Mouse (Mus musculus) hindbrain, embryonic 11.5 days (tissue): ENCODE data around the gene Crygn. TPM values are rescaled to one million over a fixed set of nuclear protein-coding genes. Genes with fewer than 3 reads are reported as not detected.
"Not testable (repeated sequence)": the region's sequence is repeated elsewhere in the genome, so short reads cannot be mapped to it uniquely, and the experiment has no call there.

Experiments used
- ATAC-seq: fragments of 200-750 bp; cut with Nextera tagmentation; 2 replicates; pipeline ENCODE4 v1.8.0; 2017; ENCODE audit warnings: mild to moderate bottlenecking, moderate TSS enrichment, moderate library complexity; ENCODE audit not compliant: low FRiP score
- DNase-seq: peaks from one replicate; pipeline ENCODE4 v3.0.0-alpha.2; 2015; ENCODE audit warnings: low spot score
- H3K27ac ChIP-seq: fragments of 300-500 bp; sonication (generic); 2 replicates; pipeline ENCODE4 v1.5.1; 2014; ENCODE audit warnings: mild to moderate bottlenecking, low read depth, low read length
- H3K27me3 ChIP-seq: fragments of 300-500 bp; sonication (generic); 2 replicates; pipeline ENCODE4 v1.6.1; 2014; ENCODE audit warnings: mild to moderate bottlenecking, low read length, moderate library complexity, mixed read lengths; ENCODE audit not compliant: control insufficient read depth, insufficient read depth
- H3K36me3 ChIP-seq: fragments of 300-500 bp; sonication (generic); 2 replicates; pipeline ENCODE4 v1.6.1; 2014; ENCODE audit warnings: mild to moderate bottlenecking, low read length, moderate library complexity, mixed read lengths; ENCODE audit not compliant: control insufficient read depth, insufficient read depth
- H3K4me1 ChIP-seq: fragments of 300-500 bp; sonication (generic); replicated peaks from 2 replicates; pipeline ENCODE4 v1.6.1; 2014; ENCODE audit warnings: low read length, mixed read lengths; ENCODE audit not compliant: control insufficient read depth, insufficient read depth
- H3K4me2 ChIP-seq: fragments of 300-500 bp; sonication (generic); replicated peaks from 2 replicates; pipeline ENCODE4 v1.6.1; 2014; ENCODE audit warnings: mild to moderate bottlenecking, low read depth, low read length
- H3K4me3 ChIP-seq: fragments of 300-500 bp; sonication (generic); 2 replicates; pipeline ENCODE4 v1.5.1; 2014; ENCODE audit warnings: low read depth, low read length
- H3K9ac ChIP-seq: fragments of 300-500 bp; sonication (generic); 2 replicates; pipeline ENCODE4 v1.6.1; 2014; ENCODE audit warnings: low read depth, low read length
- H3K9me3 ChIP-seq: fragments of 300-500 bp; sonication (generic); 2 replicates; pipeline ENCODE4 v1.6.1; 2016; ENCODE audit warnings: low read length; ENCODE audit not compliant: control insufficient read depth
- WGBS: fragments of 180-500 bp; shearing (Covaris S2); extraction: QIAGEN DNeasy Blood & Tissue Kit; methylation state at CpG from one replicate; pipeline ENCODE4 v1.1.7; 2014; 5-methylcytosine and 5-hydroxymethylcytosine counted together
- polyA plus RNA-seq: library from polyadenylated mRNA; unstranded; fragments of >200 nt; fragmentation: Nextera tagmentation; extraction: Ambion mirVana; gene quantifications from 2 replicates; pipeline ENCODE4 v1.2.1, GENCODE M21; 2014

The Crygn gene
- polyA plus RNA-seq, 1 experiment from 2014 or later: not detected

DNA sequence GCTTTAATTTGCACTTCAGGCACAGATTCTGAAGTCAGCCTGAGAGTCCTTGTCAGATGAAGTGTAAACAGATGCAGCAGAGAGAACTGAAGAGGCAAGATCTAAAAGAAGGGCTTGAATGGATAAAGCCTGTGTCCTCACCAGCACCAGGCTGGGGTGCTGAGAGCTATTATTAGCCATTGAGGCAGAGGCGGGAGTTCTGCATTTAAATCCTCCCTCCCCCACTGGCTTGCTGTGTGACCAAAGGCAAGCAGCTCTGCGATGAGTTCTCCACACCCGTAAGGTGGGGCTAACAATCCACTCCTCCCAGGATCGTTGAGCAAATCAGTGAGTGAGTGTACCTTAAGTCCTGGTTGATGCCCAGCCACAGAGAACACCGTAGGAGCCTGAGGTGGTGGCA lies 23.2 kb upstream of the Crygn start:
- Histone ChIP-seq H3K27ac (no peak overlapping the region), H3K4me2 (no peak overlapping the region), H3K27me3 (peaks cover 2% of the 10 kb centered on the region; the same call in 1 of the 2 replicates), H3K4me3 (no peak overlapping the region), H3K4me1 (no peaks in the 10 kb centered on the region), H3K36me3 (no peaks in the 10 kb centered on the region), H3K9me3 (no peaks in the 10 kb centered on the region), H3K9ac (no peak overlapping the region)
- DNase-seq (no peak), ATAC-seq (no peak)
- 21% methylated on average over 5 of the region's 5 CpGs for WGBS

DNA sequence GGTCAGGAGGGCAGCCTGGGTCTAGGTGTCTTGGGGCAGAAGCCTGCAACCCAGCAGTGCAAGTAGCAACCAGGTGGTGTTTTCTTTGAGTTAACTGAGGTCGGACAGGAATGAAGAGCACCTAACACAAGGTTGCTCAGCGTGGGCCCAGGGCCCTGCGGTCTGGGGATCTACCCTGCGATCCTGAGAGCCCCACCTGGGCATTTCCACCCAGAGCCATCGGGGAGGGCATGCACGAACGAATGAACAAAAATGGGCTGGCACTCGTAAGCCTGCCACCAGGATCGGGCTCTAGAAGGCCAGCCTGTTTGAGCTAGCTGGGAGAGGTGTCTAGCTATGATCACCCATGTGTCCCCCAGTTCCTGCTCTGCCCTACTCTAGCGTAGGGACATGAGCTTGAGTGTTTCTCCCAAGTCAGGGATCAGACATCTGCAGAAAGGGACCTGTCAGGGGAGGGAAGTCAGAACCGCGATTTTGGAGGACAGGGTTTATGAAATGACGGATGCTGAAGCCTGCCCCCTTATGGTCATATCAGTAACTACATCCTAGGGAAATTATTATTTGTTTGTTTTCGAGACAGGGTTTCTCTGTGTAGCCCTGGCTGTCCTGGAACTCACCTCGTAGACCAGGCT lies 22.2 kb upstream of the Crygn start:
- no peaks in the 10 kb centered on the region for H3K4me1 ChIP-seq
- peak; percentile 59 for DNase-seq
- no peak for ATAC-seq
- H3K27ac ChIP-seq: no peak overlapping the region
- H3K4me2 ChIP-seq: no peak overlapping the region
- H3K9me3 ChIP-seq: no peaks in the 10 kb centered on the region
- H3K4me3 ChIP-seq: no peak overlapping the region
- 44% methylated on average over 15 of the region's 15 CpGs for WGBS
- no peak overlapping the region for H3K9ac ChIP-seq
- H3K36me3 ChIP-seq: no peaks in the 10 kb centered on the region
- H3K27me3 ChIP-seq: peaks cover 2% of the 10 kb centered on the region; the same call in 1 of the 2 replicates

DNA sequence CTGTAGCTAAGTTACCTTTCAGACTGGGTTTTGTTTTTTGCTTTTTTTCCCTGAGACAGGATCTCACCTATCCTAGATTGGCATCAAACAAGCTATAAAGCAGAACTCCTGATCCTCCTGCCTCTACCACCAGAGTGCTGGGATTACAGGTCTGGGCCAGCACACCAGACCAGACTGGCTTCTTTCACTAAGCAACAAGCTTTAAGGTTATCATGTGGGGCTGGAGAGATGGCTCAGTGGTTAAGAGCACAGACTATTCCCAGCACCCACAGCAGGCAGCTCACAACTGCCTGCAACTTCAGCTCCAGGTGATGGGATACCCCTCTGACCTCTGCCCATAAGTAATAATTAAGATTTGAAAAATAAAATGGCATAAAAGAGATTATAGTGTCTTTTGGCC lies 21.5 kb upstream of the Crygn start:
- Histone ChIP-seq H3K36me3 (no peaks in the 10 kb centered on the region), H3K9ac (no peak overlapping the region), H3K9me3 (no peaks in the 10 kb centered on the region), H3K27ac (no peak overlapping the region), H3K4me2 (no peak overlapping the region), H3K4me1 (no peaks in the 10 kb centered on the region), H3K4me3 (no peak overlapping the region), H3K27me3 (peaks cover 2% of the 10 kb centered on the region; the same call in 1 of the 2 replicates)
- ATAC-seq (no peak), DNase-seq (no peak)

- Histone ChIP-seq H3K4me1 (no peaks in the 10 kb centered on the region), H3K27me3 (peaks cover 2% of the 10 kb centered on the region; the same call in 1 of the 2 replicates), H3K36me3 (no peaks in the 10 kb centered on the region), H3K4me3 (no peak overlapping the region), H3K9ac (0 out of 2 replicates have a peak overlapping the region, but pooled peaks have one; percentile 19), H3K4me2 (peak overlapping the region; percentile 14; the same call in 1 of the 2 replicates), H3K9me3 (no peaks in the 10 kb centered on the region), H3K27ac (no peak overlapping the region)
- no peak for DNase-seq
- ATAC-seq: no peak
- 29% methylated on average over 13 of the region's 13 CpGs for WGBS
Measured at GRCm38 (mm10) chr5:24778843-24779140, 21.0 kb upstream of the Crygn start.

DNA sequence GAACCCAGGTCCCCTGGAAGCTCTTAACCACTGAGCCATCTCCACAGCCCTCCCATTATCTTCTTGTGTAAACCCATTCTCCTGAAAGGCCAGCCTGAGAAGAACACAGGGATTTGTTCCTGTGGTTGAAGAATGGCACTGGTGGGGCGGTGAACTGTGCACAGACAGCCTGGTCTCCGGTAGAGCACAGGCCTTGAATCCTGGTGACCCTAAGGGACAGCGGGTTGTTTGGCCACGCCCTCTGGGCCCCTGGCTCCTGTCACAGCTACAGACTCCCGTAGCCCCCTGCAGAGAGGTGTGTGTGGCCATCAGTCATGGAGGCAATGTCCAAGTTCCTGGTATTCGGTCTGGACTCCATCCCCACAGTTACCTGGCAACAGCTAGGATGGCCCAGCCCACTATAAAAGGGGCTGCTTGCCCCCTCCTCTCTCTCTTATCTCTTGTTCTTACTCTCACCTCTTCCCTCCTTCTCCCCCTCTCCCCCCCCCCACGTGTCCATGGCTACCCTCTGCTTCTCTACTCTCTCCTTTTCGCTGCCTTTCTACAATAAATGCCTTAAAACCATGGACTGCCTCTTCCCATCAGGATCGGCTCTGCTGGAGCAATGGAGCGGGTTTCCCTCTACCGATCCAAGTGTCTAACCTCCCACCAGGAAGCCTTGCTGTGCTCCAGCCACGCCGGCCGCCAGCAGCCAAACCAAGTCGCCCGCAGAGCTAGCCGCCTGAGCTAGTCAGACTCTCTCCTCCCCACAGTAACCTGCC lies 20.5 kb upstream of the Crygn start:
- H3K27ac ChIP-seq: no peak overlapping the region
- H3K27me3 ChIP-seq: peaks cover 2% of the 10 kb centered on the region; the same call in 1 of the 2 replicates
- H3K4me2 ChIP-seq: peak overlapping the region; percentile 14; the same call in 1 of the 2 replicates
- 15% methylated on average over 17 of the region's 17 CpGs for WGBS
- H3K9ac ChIP-seq: 0 out of 2 replicates have a peak overlapping the region, but pooled peaks have one; percentile 19
- no peaks in the 10 kb centered on the region for H3K36me3 ChIP-seq
- no peak overlapping the region for H3K4me3 ChIP-seq
- ATAC-seq (no peak), DNase-seq (peak; percentile 28)
- H3K9me3 ChIP-seq: no peaks in the 10 kb centered on the region
- H3K4me1 ChIP-seq: no peaks in the 10 kb centered on the region

- no peaks in the 10 kb centered on the region for H3K36me3 ChIP-seq
- no peaks in the 10 kb centered on the region for H3K9me3 ChIP-seq
- H3K4me2 ChIP-seq: no peak overlapping the region
- ATAC-seq (no peak), DNase-seq (no peak)
- no peak overlapping the region for H3K27ac ChIP-seq
- H3K4me3 ChIP-seq: no peak overlapping the region
- no peaks in the 10 kb centered on the region for H3K4me1 ChIP-seq
- peaks cover 2% of the 10 kb centered on the region; the same call in 1 of the 2 replicates for H3K27me3 ChIP-seq
- 69% methylated on average over 4 of the region's 4 CpGs for WGBS
- H3K9ac ChIP-seq: no peak overlapping the region
Measured at GRCm38 (mm10) chr5:24776681-24777080, 18.9 kb upstream of the Crygn start.

DNA sequence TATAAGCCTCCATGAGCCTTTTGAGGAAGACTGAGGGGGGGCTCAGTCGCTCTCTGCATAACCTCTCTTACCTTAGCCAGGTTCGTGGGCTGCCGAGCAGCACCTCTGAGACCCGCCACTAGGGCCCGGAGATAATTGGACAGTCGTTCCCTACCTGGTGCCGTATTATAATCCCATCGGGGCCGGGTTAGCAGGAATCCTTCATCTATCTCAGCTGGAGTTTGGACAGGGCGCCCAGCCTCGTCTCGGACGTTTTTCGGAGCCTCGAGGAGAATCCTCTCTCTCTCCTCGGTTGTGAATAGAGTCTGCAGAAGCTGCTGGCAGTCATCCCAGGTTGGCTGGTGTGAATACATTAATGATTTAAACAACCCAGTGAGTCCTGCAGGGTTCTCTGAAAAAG lies 16.7 kb upstream of the Crygn start:
- H3K27me3 ChIP-seq, H3K9ac ChIP-seq, H3K4me3 ChIP-seq, H3K9me3 ChIP-seq, H3K36me3 ChIP-seq, DNase-seq, ATAC-seq, H3K4me2 ChIP-seq, H3K27ac ChIP-seq, H3K4me1 ChIP-seq: not testable (repeated sequence)
- WGBS: 96% methylated on average over 16 of the region's 16 CpGs

DNA sequence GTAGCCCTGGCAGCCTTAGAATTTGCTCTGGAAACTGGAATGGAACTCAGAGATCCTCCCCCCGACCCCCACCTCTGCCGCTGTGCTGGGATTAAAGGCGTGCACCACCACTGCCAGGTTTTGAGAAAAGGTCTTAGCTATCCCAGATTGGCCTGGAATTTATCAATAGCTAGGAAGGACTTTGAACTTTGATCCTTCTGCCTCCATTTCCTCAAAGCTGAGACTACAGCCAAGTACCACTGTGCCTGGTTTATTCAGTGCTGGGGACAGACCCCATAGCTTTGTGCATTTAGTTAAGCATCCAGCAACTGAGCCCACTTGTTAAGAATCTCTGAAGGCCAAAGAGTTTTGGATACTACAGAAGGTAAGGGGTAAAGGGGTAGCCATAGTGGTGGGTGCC lies 877 bp downstream of the Crygn start:
- Histone ChIP-seq H3K27me3 (no peaks in the 10 kb centered on the region), H3K4me3 (no peak overlapping the region)
- 63% methylated on average over 3 of the region's 3 CpGs for WGBS

GRCm38 (mm10) chr5:24752175-24752498 lies 5.7 kb downstream of the Crygn start:
- no peak overlapping the region for H3K9ac ChIP-seq
- ATAC-seq (no peak), DNase-seq (peak; percentile 52)
- peak overlapping the region; percentile 96; the same call in 1 of the 2 replicates for H3K4me2 ChIP-seq
- no peaks in the 10 kb centered on the region for H3K36me3 ChIP-seq
- peaks cover 9% of the 10 kb centered on the region; the same call in 1 of the 2 replicates for H3K4me1 ChIP-seq
- H3K27ac ChIP-seq: no peak overlapping the region
- no peaks in the 10 kb centered on the region for H3K9me3 ChIP-seq
- no peaks in the 10 kb centered on the region for H3K27me3 ChIP-seq
- 7% methylated on average over 2 of the region's 2 CpGs for WGBS
- H3K4me3 ChIP-seq: no peak overlapping the region

More for the DNA sequence above, 877 bp downstream of the Crygn start:
- no peak overlapping the region for H3K9ac ChIP-seq
- H3K4me2 ChIP-seq: no peak overlapping the region
- DNase-seq (no peak), ATAC-seq (no peak)
- no peaks in the 10 kb centered on the region for H3K36me3 ChIP-seq
- no peak overlapping the region for H3K27ac ChIP-seq
- no peaks in the 10 kb centered on the region for H3K9me3 ChIP-seq
- no peaks in the 10 kb centered on the region for H3K4me1 ChIP-seq
